Mouse (Mus musculus): ENCODE measurements around the gene Taar4. TPM values are rescaled to one million over a fixed set of nuclear protein-coding genes. Genes with fewer than 3 reads are reported as not detected.

Taar4 gene
- total and polyA plus RNA-seq, 2 experiments: not detected

- no peak for DNase-seq (ENCODE audit: extremely low read depth, low read depth, low spot score)
- Histone ChIP-seq H3K4me1 (ENCODE audit: control insufficient read depth, insufficient read depth, low read length) (no peaks in the 10 kb centered on the region), H3K27me3 (ENCODE audit: control insufficient read depth, insufficient read depth, low read length) (no peaks in the 10 kb centered on the region), H3K36me3 (ENCODE audit: control insufficient read depth, insufficient read depth, low read length) (no peaks in the 10 kb centered on the region), H3K4me3 (ENCODE audit: insufficient read depth, low read depth, low read length) (no peak overlapping the region), H3K79me2 (ENCODE audit: control insufficient read depth, insufficient read depth, low read length) (no peaks in the 10 kb centered on the region), H3K27ac (replicated peaks; ENCODE audit: insufficient read depth, low read depth, low read length) (no peak overlapping the region), H3K9ac (ENCODE audit: low read depth, low read length) (no peak overlapping the region)
- TF ChIP-seq CTCF (IDR thresholded peaks at IDR 0.05; ENCODE audit: low read depth, low read length) (no peak), POLR2A (IDR thresholded peaks at IDR 0.05; ENCODE audit: extremely low read depth, insufficient read depth, low read length) (no peak)
- WGBS: 89% methylated on average over 1 of the region's 1 CpGs
Observed at GRCm38 (mm10) chr10:24008143-24008542, 47.8 kb downstream of the Taar4 start.

Other genes starting within 250 kb of the Taar4 start
- gene Rps12, start 173.2 kb upstream of the Taar4 start, total RNA-seq (2014; rRNA removed): 861 and 1,157 TPM in 2 replicates
- gene Rps12, start 173.2 kb upstream of the Taar4 start, polyA plus RNA-seq (2012; rRNA removed): 473 and 533 TPM in 2 replicates
- gene Slc18b1, start 163.5 kb upstream of the Taar4 start, total RNA-seq (2014; rRNA removed): 2.2 and 11.4 TPM in 2 replicates
- 2.9 and 3.0 TPM in 2 replicates for gene Slc18b1, start 163.5 kb upstream of the Taar4 start, polyA plus RNA-seq (2012; rRNA removed)
- gene Vnn3, start 109.0 kb upstream of the Taar4 start, total RNA-seq (2014; rRNA removed): 86.2 and 110 TPM in 2 replicates
- gene Vnn3, start 109.0 kb upstream of the Taar4 start, polyA plus RNA-seq (2012; rRNA removed): 54.9 and 58.7 TPM in 2 replicates
- gene Vnn1, start 65.8 kb upstream of the Taar4 start, total RNA-seq (2014; rRNA removed): 18.5 and 48.4 TPM in 2 replicates
- 34.7 and 40.5 TPM in 2 replicates for gene Vnn1, start 65.8 kb upstream of the Taar4 start, polyA plus RNA-seq (2012; rRNA removed)
- not detected in 2 replicates for gene Taar1, start 40.1 kb upstream of the Taar4 start, total RNA-seq (2014; rRNA removed)
- not detected in 2 replicates for gene Taar1, start 40.1 kb upstream of the Taar4 start, polyA plus RNA-seq (2012; rRNA removed)
- not detected in 2 replicates for gene Taar2, start 21.9 kb upstream of the Taar4 start, total RNA-seq (2014; rRNA removed)
- gene Taar2, start 21.9 kb upstream of the Taar4 start, polyA plus RNA-seq (2012; rRNA removed): not detected in 2 replicates
- gene Taar3, start 10.9 kb upstream of the Taar4 start, total RNA-seq (2014; rRNA removed): not detected in 2 replicates
- not detected in 2 replicates for gene Taar3, start 10.9 kb upstream of the Taar4 start, polyA plus RNA-seq (2012; rRNA removed)
- not detected in 2 replicates for gene Taar5, start 10.2 kb downstream of the Taar4 start, total RNA-seq (2014; rRNA removed)
- not detected in 2 replicates for gene Taar5, start 10.2 kb downstream of the Taar4 start, polyA plus RNA-seq (2012; rRNA removed)
- gene Taar6, start 25.2 kb downstream of the Taar4 start, total RNA-seq (2014; rRNA removed): not detected in 2 replicates
- gene Taar6, start 25.2 kb downstream of the Taar4 start, polyA plus RNA-seq (2012; rRNA removed): not detected in 2 replicates
- gene Taar7a, start 33.0 kb downstream of the Taar4 start, total RNA-seq (2014; rRNA removed): not detected in 2 replicates
- not detected in 2 replicates for gene Taar7a, start 33.0 kb downstream of the Taar4 start, polyA plus RNA-seq (2012; rRNA removed)
- not detected in 2 replicates for gene Taar7b, start 39.4 kb downstream of the Taar4 start, total RNA-seq (2014; rRNA removed)
- not detected in 2 replicates for gene Taar7b, start 39.4 kb downstream of the Taar4 start, polyA plus RNA-seq (2012; rRNA removed)
- gene Taar7d, start 66.7 kb downstream of the Taar4 start, total RNA-seq (2014; rRNA removed): not detected in 2 replicates
- gene Taar7d, start 66.7 kb downstream of the Taar4 start, polyA plus RNA-seq (2012; rRNA removed): not detected in 2 replicates
- not detected in 2 replicates for gene Taar7e, start 77.1 kb downstream of the Taar4 start, total RNA-seq (2014; rRNA removed)
- gene Taar7e, start 77.1 kb downstream of the Taar4 start, polyA plus RNA-seq (2012; rRNA removed): not detected in 2 replicates
- gene Taar7f, start 89.0 kb downstream of the Taar4 start, total RNA-seq (2014; rRNA removed): not detected in 2 replicates
- not detected in 2 replicates for gene Taar7f, start 89.0 kb downstream of the Taar4 start, polyA plus RNA-seq (2012; rRNA removed)
- gene Taar8a, start 116.0 kb downstream of the Taar4 start, total RNA-seq (2014; rRNA removed): not detected in 2 replicates
- not detected in 2 replicates for gene Taar8a, start 116.0 kb downstream of the Taar4 start, polyA plus RNA-seq (2012; rRNA removed)
- gene Taar8b, start 131.8 kb downstream of the Taar4 start, total RNA-seq (2014; rRNA removed): not detected in 2 replicates
- not detected in 2 replicates for gene Taar8b, start 131.8 kb downstream of the Taar4 start, polyA plus RNA-seq (2012; rRNA removed)
- gene Taar8c, start 141.4 kb downstream of the Taar4 start, total RNA-seq (2014; rRNA removed): not detected in 2 replicates
- not detected in 2 replicates for gene Taar8c, start 141.4 kb downstream of the Taar4 start, polyA plus RNA-seq (2012; rRNA removed)
- not detected in 2 replicates for gene Taar9, start 149.0 kb downstream of the Taar4 start, total RNA-seq (2014; rRNA removed)
- gene Taar9, start 149.0 kb downstream of the Taar4 start, polyA plus RNA-seq (2012; rRNA removed): not detected in 2 replicates
- 13.1 and 16.9 TPM in 2 replicates for gene Stx7, start 188.8 kb downstream of the Taar4 start, total RNA-seq (2014; rRNA removed)
- gene Stx7, start 188.8 kb downstream of the Taar4 start, polyA plus RNA-seq (2012; rRNA removed): 19.2 and 22.5 TPM in 2 replicates